Mouse (Mus musculus) embryonic facial prominence, embryonic 15.5 days (tissue): ENCODE data around the gene Trem3. TPM values are rescaled to one million over a fixed set of nuclear protein-coding genes. Genes with fewer than 3 reads are reported as not detected.

Source experiments
- ATAC-seq: fragments of 200-750 bp; cut with Nextera tagmentation; 2 replicates; pipeline ENCODE4 v1.8.0; 2017; ENCODE audit warnings: low read depth, moderate TSS enrichment; ENCODE audit not compliant: insufficient number of reproducible peaks, low FRiP score, low TSS enrichment
- H3K27ac ChIP-seq: fragments of 300-500 bp; sonication (generic); replicated peaks from 2 replicates; pipeline ENCODE4 v1.5.1; 2015; ENCODE audit warnings: mild to moderate bottlenecking, inconsistent platforms
- H3K27me3 ChIP-seq: fragments of 300-500 bp; sonication (generic); 2 replicates; pipeline ENCODE4 v1.6.1; 2015; ENCODE audit warnings: inconsistent platforms
- H3K36me3 ChIP-seq: fragments of 300-500 bp; sonication (generic); 2 replicates; pipeline ENCODE4 v1.6.1; 2015; ENCODE audit warnings: mild to moderate bottlenecking, inconsistent platforms
- H3K4me1 ChIP-seq: fragments of 300-500 bp; sonication (generic); 2 replicates; pipeline ENCODE4 v1.6.1; 2015; ENCODE audit warnings: inconsistent platforms
- H3K4me2 ChIP-seq: fragments of 300-500 bp; sonication (generic); replicated peaks from 2 replicates; pipeline ENCODE4 v1.6.1; 2015; ENCODE audit warnings: mild to moderate bottlenecking, inconsistent platforms
- H3K4me3 ChIP-seq: fragments of 300-500 bp; sonication (generic); replicated peaks from 2 replicates; pipeline ENCODE4 v1.5.1; 2015; ENCODE audit warnings: mild to moderate bottlenecking, inconsistent platforms
- H3K9ac ChIP-seq: fragments of 300-500 bp; sonication (generic); 2 replicates; pipeline ENCODE4 v1.6.1; 2015; ENCODE audit warnings: inconsistent platforms
- H3K9me3 ChIP-seq: fragments of 300-500 bp; sonication (generic); replicated peaks from 2 replicates; pipeline ENCODE4 v1.6.1; 2016; ENCODE audit warnings: inconsistent platforms
- WGBS: fragments of 180-500 bp; shearing (Covaris S2); methylation state at CpG from one replicate; pipeline ENCODE4 v1.1.7; 2015; 5-methylcytosine and 5-hydroxymethylcytosine counted together
- polyA plus RNA-seq: library from polyadenylated mRNA; unstranded; fragments of >200 nt; fragmentation: Nextera tagmentation; extraction: Ambion mirVana; gene quantifications from 2 replicates; pipeline ENCODE4 v1.2.1, GENCODE M21; 2015

The Trem3 gene
- polyA plus RNA-seq, 1 experiment from 2014 or later, result not detected

DNA sequence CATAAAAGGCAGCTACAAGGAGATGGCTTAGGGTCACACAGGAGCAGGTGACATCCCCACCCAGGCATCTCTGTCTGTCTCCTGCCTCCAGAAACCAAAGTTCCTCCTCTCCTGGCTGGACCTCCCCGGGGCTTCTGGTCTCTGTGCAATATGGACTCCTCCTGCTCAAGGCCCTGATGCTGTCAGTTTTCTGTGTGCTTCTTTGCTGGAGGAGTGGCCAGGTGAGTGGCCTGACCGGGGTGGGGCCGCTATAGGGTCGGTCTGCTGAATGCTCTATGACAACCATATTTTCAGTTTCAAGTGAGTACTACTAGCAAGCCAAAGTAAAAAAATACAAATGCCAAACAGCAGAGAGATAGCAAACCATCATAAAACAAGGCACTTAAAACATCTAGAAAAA, 25.0 kb downstream of the Trem3 start:
- Histone ChIP-seq H3K27ac (no peak overlapping the region), H3K27me3 (no peaks in the 10 kb centered on the region), H3K9me3 (no peaks in the 10 kb centered on the region), H3K36me3 (no peaks in the 10 kb centered on the region), H3K9ac (no peak overlapping the region), H3K4me1 (no peaks in the 10 kb centered on the region), H3K4me2 (no peak overlapping the region), H3K4me3 (no peak overlapping the region)
- ATAC-seq, result no peak
- 88% methylated on average over 4 of the region's 4 CpGs for WGBS

DNA sequence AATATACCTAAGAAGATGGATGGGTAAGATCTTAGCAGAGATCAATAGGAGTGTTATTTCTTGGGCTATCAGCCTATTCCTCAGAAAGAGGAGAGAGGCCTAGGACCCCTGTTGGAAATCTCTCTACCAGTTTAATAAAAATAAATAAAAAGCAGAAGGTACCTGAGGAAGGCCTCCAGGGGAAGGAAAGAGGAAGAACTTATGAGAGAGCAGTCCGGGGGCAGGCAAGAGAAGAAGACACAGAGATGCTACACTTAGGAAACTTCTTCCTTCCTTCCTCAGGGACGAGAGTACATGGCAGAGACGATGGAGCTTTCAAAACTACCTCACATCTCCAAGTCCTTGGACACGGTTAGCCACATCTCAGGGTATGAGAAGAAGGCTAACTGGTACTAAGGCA, 26.5 kb downstream of the Trem3 start:
- 80% methylated on average over 4 of the region's 4 CpGs for WGBS

DNA sequence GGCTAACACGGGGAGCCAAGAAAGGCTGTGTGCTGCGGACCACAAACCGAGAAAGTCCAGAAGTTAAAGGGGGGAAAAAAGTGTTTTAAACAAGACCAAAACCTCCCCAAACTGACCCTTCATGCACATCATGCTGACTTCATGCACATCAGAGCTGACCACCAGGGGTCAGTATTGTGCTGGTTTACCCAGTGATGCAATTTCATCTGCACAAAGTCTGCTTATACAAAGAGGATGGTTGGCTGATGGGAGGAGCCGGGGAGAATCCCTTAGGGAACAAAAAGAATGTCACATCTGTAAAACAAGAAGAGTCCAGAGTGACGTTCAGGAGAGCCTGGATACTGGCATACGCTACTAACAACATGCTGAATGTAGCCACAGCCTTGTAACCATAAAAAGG, 27.3 kb downstream of the Trem3 start:
- Histone ChIP-seq H3K36me3 (no peaks in the 10 kb centered on the region), H3K27ac (no peak overlapping the region), H3K4me2 (no peak overlapping the region), H3K4me1 (no peaks in the 10 kb centered on the region), H3K4me3 (no peak overlapping the region), H3K9me3 (no peaks in the 10 kb centered on the region), H3K27me3 (no peaks in the 10 kb centered on the region), H3K9ac (no peak overlapping the region)
- 29% methylated on average over 6 of the region's 6 CpGs for WGBS
- no peak for ATAC-seq

More for the DNA sequence above, 26.5 kb downstream of the Trem3 start:
- Histone ChIP-seq H3K9ac (no peak overlapping the region), H3K9me3 (no peaks in the 10 kb centered on the region), H3K36me3 (no peaks in the 10 kb centered on the region), H3K4me3 (no peak overlapping the region), H3K4me1 (no peaks in the 10 kb centered on the region), H3K27ac (no peak overlapping the region), H3K27me3 (no peaks in the 10 kb centered on the region), H3K4me2 (no peak overlapping the region)
- no peak for ATAC-seq

DNA sequence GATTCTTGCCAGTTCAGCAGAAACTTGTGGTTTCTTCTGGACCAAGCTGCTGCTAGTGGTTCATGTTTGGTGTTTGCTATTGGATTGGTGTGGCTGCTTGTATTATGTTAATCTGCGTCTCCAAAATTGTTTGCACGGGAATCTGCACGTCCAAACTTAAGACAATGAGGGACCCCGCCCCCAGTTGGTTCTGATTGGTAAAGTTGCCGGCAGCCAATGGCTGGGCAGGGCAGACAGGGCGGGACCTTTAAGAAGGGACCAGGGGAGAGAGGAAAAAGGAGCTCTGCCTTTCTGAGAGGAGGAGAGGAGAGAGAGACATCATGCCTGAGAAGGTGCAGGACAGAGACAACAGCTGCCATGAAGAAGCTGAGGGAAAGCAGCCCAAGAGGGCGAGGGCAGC, 28.2 kb downstream of the Trem3 start:
- no peak overlapping the region for H3K27ac ChIP-seq
- 0 out of 2 replicates have a peak, but pooled peaks cover under 1% of the 10 kb centered on the region for H3K4me1 ChIP-seq
- H3K4me2 ChIP-seq, result no peak overlapping the region
- H3K4me3 ChIP-seq, result no peak overlapping the region
- H3K9me3 ChIP-seq, result no peaks in the 10 kb centered on the region
- no peak for ATAC-seq
- H3K27me3 ChIP-seq, result no peaks in the 10 kb centered on the region
- H3K9ac ChIP-seq, result no peak overlapping the region
- H3K36me3 ChIP-seq, result no peaks in the 10 kb centered on the region
- 57% methylated on average over 7 of the region's 7 CpGs for WGBS

DNA sequence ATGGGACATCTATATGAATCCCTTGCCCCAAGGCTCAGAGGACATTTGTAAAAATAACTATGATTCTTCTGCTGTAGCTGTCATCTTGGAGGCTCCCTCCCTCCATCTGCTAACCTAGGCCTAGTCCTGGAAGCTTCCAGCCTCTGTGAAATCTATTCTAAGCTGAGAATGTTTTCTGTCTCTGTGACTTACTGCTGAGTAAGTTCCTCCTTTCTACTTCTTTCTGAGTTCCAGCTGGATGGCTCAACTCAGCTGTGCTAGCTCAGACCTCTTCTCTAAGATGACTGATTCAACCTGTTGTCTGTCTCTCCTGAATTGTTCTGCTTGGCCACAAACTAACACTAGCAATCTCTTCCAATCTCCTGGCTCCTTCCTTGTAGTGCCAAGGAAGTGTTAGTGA, 30.8 kb downstream of the Trem3 start:
- Histone ChIP-seq H3K9ac (no peak overlapping the region), H3K27ac (no peak overlapping the region), H3K4me1 (peaks cover 8% of the 10 kb centered on the region; the same call in 1 of the 2 replicates), H3K27me3 (no peaks in the 10 kb centered on the region), H3K9me3 (no peaks in the 10 kb centered on the region), H3K36me3 (no peaks in the 10 kb centered on the region), H3K4me2 (no peak overlapping the region), H3K4me3 (no peak overlapping the region)
- ATAC-seq, result no peak

DNA sequence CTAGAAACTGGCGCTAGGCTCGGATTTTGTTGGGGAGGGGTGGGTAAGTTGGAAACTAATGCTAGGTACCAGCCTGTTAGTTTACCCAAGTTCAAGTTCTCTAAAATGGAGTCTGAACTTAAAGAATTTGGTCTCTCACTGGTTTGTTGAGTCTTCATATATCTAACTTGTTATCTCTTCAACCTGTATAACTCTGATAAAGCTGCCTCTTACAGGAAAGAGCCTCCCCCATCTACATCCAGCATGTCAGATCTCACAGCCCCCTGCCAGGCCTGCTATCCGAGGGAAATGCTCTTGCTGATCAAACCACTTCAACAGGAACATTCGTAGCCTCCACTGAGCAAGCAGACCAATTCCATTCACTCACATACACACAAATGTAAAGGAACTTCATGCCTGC, 31.4 kb downstream of the Trem3 start:
- H3K4me2 ChIP-seq, result no peak overlapping the region
- no peaks in the 10 kb centered on the region for H3K36me3 ChIP-seq
- no peak overlapping the region for H3K27ac ChIP-seq
- no peak overlapping the region for H3K4me3 ChIP-seq
- no peak overlapping the region for H3K9ac ChIP-seq
- 77% methylated on average over 4 of the region's 4 CpGs for WGBS
- H3K9me3 ChIP-seq, result no peaks in the 10 kb centered on the region
- ATAC-seq, result no peak
- peaks cover 8% of the 10 kb centered on the region; the same call in 1 of the 2 replicates for H3K4me1 ChIP-seq
- no peaks in the 10 kb centered on the region for H3K27me3 ChIP-seq

DNA sequence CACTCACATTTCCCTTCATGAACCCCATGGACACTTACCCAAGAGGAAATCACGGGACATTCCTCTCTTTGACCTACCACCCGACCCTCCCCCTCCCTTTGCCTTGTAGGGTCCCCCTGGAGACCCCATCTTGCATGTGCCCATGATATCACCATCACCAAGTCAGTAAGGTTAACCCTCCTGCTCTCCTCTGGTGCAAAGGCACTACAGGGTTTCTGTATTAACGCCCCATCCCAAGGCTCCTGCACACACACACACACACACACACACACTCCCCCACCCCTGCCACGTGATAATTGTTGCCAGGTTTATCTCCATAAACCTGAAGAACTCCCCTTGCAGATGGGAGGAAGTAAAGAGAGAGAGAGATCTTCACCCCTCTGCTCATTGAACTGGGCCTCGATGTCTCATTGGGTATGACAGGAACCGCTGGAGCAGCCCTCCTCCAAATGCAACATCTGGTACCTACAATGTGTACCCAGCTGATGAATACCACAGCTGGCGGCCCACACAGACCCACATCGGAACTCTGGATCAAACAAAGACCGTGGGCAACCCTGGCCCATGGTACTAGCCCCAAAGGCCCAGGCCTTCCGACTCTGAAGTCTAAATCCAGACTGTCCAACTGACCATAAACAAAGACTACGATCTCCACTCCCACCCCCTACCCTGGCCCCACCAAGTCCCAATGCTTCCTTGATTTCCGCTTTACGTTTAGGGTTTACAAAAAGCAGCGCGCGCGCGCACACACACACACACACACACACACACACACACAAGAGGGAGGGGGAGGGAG, 33.6 kb downstream of the Trem3 start:
- 21% methylated on average over 18 of the region's 18 CpGs for WGBS
- no peaks in the 10 kb centered on the region for H3K36me3 ChIP-seq
- peaks cover 8% of the 10 kb centered on the region; the same call in 1 of the 2 replicates for H3K4me1 ChIP-seq
- no peak overlapping the region for H3K9ac ChIP-seq
- H3K27ac ChIP-seq, result 0 out of 2 replicates have a peak overlapping the region, but pooled peaks have one; percentile 3
- no peaks in the 10 kb centered on the region for H3K27me3 ChIP-seq
- H3K9me3 ChIP-seq, result no peaks in the 10 kb centered on the region
- ATAC-seq, result peak; percentile 51
- H3K4me3 ChIP-seq, result peak overlapping the region; percentile 35
- H3K4me2 ChIP-seq, result peak overlapping the region; percentile 48

DNA sequence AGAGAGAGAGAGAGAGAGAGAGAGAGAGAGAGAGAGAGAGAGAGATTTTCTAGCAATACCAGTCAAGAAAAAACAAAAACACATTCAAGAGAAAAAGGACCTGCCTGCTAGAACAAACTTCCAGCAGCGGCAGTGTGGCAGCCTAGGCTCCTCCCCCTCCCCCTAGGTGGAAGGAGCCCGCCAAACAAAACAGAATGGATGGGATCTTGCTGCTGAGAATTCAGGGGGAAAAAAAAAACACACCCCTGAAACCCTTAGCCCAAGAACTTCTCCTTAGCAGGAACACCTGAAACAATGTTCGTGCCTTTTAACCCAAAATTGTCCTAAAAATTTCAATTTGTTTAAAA, 34.1 kb downstream of the Trem3 start:
- Histone ChIP-seq H3K27ac (no peak overlapping the region), H3K4me2 (peak overlapping the region; percentile 48), H3K36me3 (no peaks in the 10 kb centered on the region), H3K4me1 (peaks cover 8% of the 10 kb centered on the region; the same call in 1 of the 2 replicates), H3K9ac (no peak overlapping the region), H3K27me3 (no peaks in the 10 kb centered on the region), H3K9me3 (no peaks in the 10 kb centered on the region), H3K4me3 (peak overlapping the region; percentile 35)
- no peak for ATAC-seq
- WGBS, result 1% methylated on average over 3 of the region's 3 CpGs

DNA sequence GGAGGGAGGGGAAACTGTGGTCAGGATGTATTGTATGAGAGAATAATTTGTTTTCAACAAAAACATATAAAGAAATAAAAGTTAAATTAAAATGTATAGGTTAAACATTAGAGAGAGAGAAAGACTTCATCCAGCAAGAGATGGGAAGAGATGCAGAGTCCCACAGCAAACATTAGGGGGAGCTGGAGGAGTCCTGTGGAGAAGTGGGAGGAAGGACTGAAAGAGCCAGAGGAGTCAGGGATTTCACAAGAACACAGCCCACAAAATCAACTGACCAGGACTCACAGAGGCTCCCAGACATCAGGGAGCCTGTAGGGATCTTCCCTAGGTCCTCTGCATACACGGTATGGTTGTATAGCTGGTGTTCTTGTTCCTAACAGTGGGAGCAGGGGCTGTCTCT, 39.2 kb downstream of the Trem3 start:
- Histone ChIP-seq H3K4me3 (no peak overlapping the region), H3K27ac (no peak overlapping the region), H3K36me3 (no peaks in the 10 kb centered on the region), H3K9me3 (no peaks in the 10 kb centered on the region), H3K9ac (no peak overlapping the region), H3K27me3 (no peaks in the 10 kb centered on the region), H3K4me1 (no peaks in the 10 kb centered on the region), H3K4me2 (no peak overlapping the region)
- no peak for ATAC-seq
- WGBS, result 59% methylated on average over 1 of the region's 1 CpGs

DNA sequence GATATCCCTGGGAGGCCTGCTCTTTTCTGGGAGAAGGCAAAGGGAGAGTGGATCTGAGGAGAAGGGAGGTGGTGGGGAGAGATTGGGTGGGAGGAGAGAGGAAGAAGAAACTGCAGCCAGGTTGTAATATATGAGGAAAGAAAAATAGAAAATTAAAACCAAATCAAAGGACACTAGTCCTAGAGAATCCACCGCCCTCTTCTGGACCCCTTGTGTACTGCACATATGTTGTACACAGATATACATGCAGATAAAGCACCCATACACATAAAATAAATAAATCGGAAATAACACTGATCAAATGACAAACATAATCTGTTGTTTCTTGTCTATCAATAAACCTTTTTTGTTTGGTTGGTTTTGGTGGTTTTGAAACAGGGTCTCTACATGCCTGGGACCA, 39.7 kb downstream of the Trem3 start:
- H3K4me3 ChIP-seq, result no peak overlapping the region
- WGBS, result 60% methylated on average over 2 of the region's 2 CpGs
- H3K27ac ChIP-seq, result no peak overlapping the region
- H3K36me3 ChIP-seq, result no peaks in the 10 kb centered on the region
- no peaks in the 10 kb centered on the region for H3K9me3 ChIP-seq
- ATAC-seq, result no peak
- no peak overlapping the region for H3K9ac ChIP-seq
- no peak overlapping the region for H3K4me2 ChIP-seq
- H3K4me1 ChIP-seq, result no peaks in the 10 kb centered on the region
- no peaks in the 10 kb centered on the region for H3K27me3 ChIP-seq

DNA sequence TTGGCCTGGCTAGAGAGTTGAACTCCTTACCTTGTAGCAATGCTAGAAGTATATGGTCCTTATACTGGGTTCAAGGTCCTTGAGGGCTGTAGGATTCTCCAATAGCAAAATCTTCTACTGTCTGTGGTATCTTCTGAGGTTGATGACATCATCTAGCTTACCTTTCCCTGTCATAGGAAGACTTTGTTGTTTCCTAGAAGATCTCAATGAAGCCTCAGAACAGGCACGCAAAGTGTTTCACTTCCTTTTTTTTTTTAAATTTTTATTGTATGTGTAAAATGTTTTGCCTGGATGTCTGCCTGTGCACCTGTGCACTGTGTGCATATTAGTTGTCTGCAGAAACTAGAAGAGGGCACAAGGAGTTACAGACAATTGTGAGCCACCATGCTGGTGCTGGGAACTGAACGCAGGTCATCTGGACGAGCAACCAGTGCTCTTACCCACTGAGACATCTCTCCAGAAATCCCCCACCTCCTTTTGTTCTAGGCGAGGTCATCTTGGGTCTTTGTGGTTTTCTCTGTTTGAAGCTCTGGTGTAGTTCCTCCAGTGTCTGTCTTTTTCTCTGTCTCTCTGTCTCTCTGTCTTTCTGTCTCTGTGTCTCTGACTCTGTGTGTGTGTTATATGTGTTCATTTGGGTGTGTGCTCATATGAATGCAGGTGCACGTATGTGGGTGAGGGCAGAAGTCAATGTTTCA, 46.1 kb downstream of the Trem3 start:
- 81% methylated on average over 5 of the region's 5 CpGs for WGBS
- H3K27me3 ChIP-seq, result no peaks in the 10 kb centered on the region
- no peak overlapping the region for H3K4me3 ChIP-seq
- H3K4me2 ChIP-seq, result no peak overlapping the region
- no peaks in the 10 kb centered on the region for H3K4me1 ChIP-seq
- H3K27ac ChIP-seq, result no peak overlapping the region
- H3K9me3 ChIP-seq, result no peaks in the 10 kb centered on the region
- ATAC-seq, result no peak
- no peak overlapping the region for H3K9ac ChIP-seq
- H3K36me3 ChIP-seq, result no peaks in the 10 kb centered on the region
